8 mouse cellular contexts compared by ENCODE assay signal in genomic region chr16:4679121-4680018, GRCm38 (mm10). TPM values are rescaled to one million over a fixed set of nuclear protein-coding genes. Genes with fewer than 3 reads are reported as not detected.
A peak's percentile ranks its signal among the peaks of the same experiment; 100 is the strongest.
DNase-seq lines count a peak whose midpoint lies in the region; ATAC-seq lines count a peak whose summit lies in the region.

Gene Coro7, minus strand, starts transcription at chr16:4679777.

- H3K27ac ChIP-seq in hindbrain, embryonic 16.5 days (ENCODE audit: low read depth, low read length), result peak within 1 kb of the TSS; percentile 39
- H3K27ac ChIP-seq in macrophage, result peak within 1 kb of the TSS; percentile 81

- H3K79me2 ChIP-seq in macrophage (ENCODE audit: inconsistent target), result peaks cover 56% of the 10 kb centered on the region

- H3K4me3 ChIP-seq in hindbrain, embryonic 16.5 days (ENCODE audit: low read length), result peak within 1 kb of the TSS; percentile 77
- H3K4me3 ChIP-seq in macrophage (ENCODE audit: inconsistent target), result peak within 1 kb of the TSS; percentile 89

- H3K9ac ChIP-seq in hindbrain, embryonic 16.5 days (ENCODE audit: low read depth, low read length), result peak within 1 kb of the TSS; percentile 80

- peaks cover 16% of the 10 kb centered on the region for H3K4me1 ChIP-seq in hindbrain, embryonic 16.5 days (ENCODE audit: control insufficient read depth, insufficient read depth, low read depth, low read length)

- H3K9me3 ChIP-seq in hindbrain, embryonic 16.5 days (ENCODE audit: control insufficient read depth, low read length), result no peaks in the 10 kb centered on the region

- no peaks in the 10 kb centered on the region for H3K27me3 ChIP-seq in hindbrain, embryonic 16.5 days (replicated peaks; ENCODE audit: control insufficient read depth, insufficient read depth, low read length)

- DNase-seq in WW6 (ENCODE audit: low read depth, low spot score), result peak; percentile 91
- DNase-seq in cerebellum, postnatal 4 days (ENCODE audit: low spot score in 2 of 2), result peak; percentile 54 to 78
- DNase-seq in gastrocnemius, adult 18-20 months (ENCODE audit: low spot score), result peak; percentile 93
- peak; percentile 86 to 90 for DNase-seq in left cerebral cortex, adult 18-20 months (ENCODE audit: low spot score in 2 of 2)
- peak; percentile 94 for DNase-seq in right cerebral cortex, adult 18-20 months
- DNase-seq in urinary bladder, postnatal 10 days (ENCODE audit: low spot score), result peak; percentile 31

- H3K36me3 ChIP-seq in hindbrain, embryonic 16.5 days (ENCODE audit: control insufficient read depth, insufficient read depth, low read length), result 0 out of 2 replicates have a peak, but pooled peaks cover 2% of the 10 kb centered on the region
- H3K36me3 ChIP-seq in macrophage (ENCODE audit: inconsistent target), result peaks cover 22% of the 10 kb centered on the region

- peak within 1 kb of the TSS; percentile 77 for H3K4me2 ChIP-seq in hindbrain, embryonic 16.5 days (ENCODE audit: low read length)

- under 1% methylated on average over 47 of the region's 47 CpGs for WGBS in hindbrain, embryonic 16.5 days
- WGBS in macrophage (ENCODE audit: missing documents), result under 1% methylated on average over 47 of the region's 47 CpGs

- ATAC-seq in hindbrain, embryonic 16.5 days, result peak; percentile 90

RNA-seq across cellular contexts. Expression of gene Coro7, which starts in this region (rescaled TPM):
- total RNA-seq in gastrocnemius, adult 18-20 months (2021), result 10 to 100 TPM; 13.9 to 14.4 TPM
- polyA plus RNA-seq in hindbrain, embryonic 16.5 days (2015; fragmentation: Nextera tagmentation; extraction: Ambion mirVana), result 32.1 and 36.6 TPM in 2 replicates
- total RNA-seq in left cerebral cortex, adult 18-20 months (2021), result 10 to 100 TPM; 78.4 to 85.4 TPM
- total RNA-seq in macrophage (2018; cell fraction: chromatin; rRNA removed), result 1,000 to 10,000 TPM in 1 of 26 experiments, 100 to 1,000 TPM in 25; 236 to 1,071 (median 603) TPM
- 100 to 1,000 TPM in 3 of 26 experiments, 10 to 100 TPM in 23; 52.7 to 124 (median 75.9) TPM for total RNA-seq in macrophage (2018; cell fraction: cytosol; rRNA removed)
- 100 to 1,000 TPM; 163 to 452 (median 320) TPM for total RNA-seq in macrophage (2018; cell fraction: nucleus; rRNA removed)
- polyA plus RNA-seq in macrophage (2018), result 53.4 to 137 TPM (median 97.8 TPM) in 3 replicates

Comparison
In these comparisons a context has a peak if more than half of its experiments do, and no peak if none do; other contexts are left out.
1. Peak in every context shown above with its lines: DNase-seq, ATAC-seq, H3K4me3 ChIP-seq and H3K27ac ChIP-seq.
2. RNA of gene Coro7 (total RNA-seq): 78.4 to 85.4 TPM in left cerebral cortex, adult 18-20 months; 13.9 to 14.4 TPM in gastrocnemius, adult 18-20 months; every median in the first group is over 4 times any median in the second.
3. DNase-seq: peak in every context shown above with its lines; median percentile 94 in right cerebral cortex, adult 18-20 months; 93 in gastrocnemius, adult 18-20 months; 91 in WW6; 88 in left cerebral cortex, adult 18-20 months; 66 in cerebellum, postnatal 4 days; 31 in urinary bladder, postnatal 10 days.